Mouse (Mus musculus) mouse embryonic stem cell (cell line): ENCODE results near the gene Cavin4.

Experiments
- in situ Hi-C, 2 experiments: fragments of 300-500 bp; cut with MboI; formaldehyde crosslinking; loops; 1 replicate in 1 of 2; 3 replicates in 1 of 2; pipeline ENCODE4 v1.14.3; 2019 to 2020; ENCODE audit warnings: low sequenced_read_pairs in 2 of 2, low pct_unique_long_range_greater_than_20kb in 1 of 2, mixed read lengths in 1 of 2; ENCODE audit not compliant: unreplicated experiment in 1 of 2

The Cavin4 gene

DNA sequence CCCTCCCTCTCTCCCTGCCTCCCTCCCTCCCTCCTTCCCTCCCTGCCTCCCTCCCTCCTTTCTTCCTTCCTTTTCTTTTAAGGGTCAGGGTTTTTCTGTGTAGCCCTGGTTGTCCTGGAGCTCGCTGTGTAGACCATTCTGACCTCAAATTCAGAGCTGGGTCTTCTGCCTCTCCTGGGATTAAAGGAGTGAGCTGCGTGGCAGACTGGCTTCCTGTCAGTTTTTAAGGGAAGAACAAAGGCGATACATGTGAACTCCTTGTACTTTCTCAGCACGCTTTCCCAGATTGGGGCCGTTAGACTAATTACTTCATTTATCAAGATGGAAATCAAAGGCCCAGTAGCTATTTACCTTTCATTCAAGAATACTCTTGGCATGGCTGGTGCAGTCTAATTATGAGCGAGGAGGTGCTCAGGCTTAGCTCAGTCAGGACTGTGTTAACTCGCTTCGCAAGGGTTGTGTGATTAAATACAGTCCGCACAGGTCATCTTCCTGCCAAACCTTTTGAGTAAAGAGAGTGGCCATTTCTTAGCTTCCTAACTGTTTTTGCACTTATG is 29.5 kb downstream of the Cavin4 start:
- in situ Hi-C loops, result no loop called here

DNA sequence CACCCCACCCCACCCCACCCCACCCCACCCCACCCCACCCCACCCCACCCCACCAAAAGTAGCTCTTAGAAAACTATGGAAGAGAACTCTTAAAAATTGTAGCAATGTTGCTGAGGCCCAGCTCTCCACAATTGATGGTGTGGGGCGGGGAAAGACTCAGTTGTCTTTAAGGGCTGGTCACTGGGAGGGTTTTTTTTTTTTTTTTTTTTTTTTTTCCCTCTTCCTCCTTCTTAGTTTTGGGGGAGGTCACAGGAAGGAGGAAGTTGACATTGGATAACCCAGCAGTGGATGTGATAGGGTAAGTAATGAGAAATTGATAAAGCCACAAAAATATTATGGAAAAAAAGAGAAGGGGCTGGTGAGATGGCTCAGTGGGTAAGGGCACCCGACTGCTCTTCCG is 33.4 kb downstream of the Cavin4 start:
- in situ Hi-C loops, result no loop called here

DNA sequence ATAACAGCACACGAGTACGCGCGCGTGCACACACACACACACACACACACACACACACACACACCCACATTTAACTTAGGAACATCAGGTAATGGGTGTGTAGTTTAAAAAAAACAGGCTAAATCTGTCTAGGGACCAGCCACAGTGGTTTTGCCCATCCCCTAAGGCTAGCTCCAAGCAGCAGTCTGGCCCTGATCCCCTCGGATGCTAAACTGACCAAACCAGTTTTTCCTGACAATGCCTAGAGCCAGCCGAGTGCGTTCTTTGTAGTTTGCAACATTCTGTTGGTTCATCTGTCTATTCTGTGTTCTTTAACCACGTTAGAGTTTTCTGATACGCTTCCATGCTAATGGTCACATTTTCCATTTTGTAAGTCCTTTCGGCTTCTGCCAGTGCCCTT is 34.0 kb downstream of the Cavin4 start:
- in situ Hi-C loops, result no loop called here

DNA sequence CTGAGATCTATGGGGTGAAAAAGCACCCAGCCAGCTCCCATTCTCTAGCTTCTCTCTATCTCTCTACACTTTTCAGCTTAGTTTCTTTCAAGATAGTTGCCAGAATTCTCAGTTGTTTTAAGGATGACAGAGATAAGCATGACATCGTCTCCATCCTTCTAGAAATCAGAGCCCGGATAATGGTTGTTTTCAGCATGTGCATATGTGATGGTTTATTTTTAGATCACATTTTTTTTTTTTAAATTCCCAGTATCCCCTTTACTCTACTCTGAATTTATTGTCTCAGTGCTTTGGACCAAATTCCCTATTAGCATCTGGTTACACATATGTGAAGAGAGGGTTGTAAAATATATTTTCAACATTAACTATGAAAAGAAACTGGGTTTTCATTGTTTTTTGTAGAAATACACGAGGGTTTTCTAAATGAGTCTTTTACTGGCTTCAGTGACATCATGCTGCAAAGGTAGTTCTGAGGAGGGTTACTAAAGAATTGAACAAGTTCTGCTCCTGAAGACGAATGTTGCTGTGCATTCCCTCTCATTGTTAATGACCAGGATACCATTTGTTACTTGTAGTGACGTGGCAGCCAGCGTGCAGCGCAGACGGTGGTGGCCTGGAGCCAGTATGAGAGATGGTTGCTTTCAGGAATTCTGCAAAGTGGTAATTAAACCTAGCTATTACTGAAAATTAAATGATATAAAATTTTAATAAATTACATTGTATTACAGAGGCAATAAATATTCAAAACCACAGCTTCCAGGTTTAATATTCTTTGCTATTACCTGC is 52.7 kb downstream of the Cavin4 start:
- in situ Hi-C loops, result no loop called here

DNA sequence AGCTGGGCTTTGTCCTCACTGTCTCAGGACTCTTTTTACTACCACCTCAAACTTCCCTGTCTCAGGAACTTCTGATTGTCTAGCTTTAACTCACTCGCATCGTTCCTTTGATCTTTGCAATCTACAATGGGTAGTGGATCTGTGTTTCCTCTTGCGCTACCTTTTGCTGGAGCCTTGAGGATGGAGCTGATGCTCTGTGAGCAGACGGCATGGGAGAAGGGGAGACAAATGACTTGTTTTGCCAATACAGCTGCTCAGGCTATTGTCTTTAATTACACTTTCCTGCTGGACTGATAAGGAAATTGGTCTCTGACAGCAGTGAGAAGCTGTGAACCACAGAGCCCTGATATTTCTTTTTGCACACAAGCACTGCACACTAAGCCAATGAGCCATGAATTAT is 53.5 kb downstream of the Cavin4 start:
- in situ Hi-C loops, result no loop called here
